Mouse (Mus musculus) ES-CJ7 (cell line): ENCODE results near the gene Usp9x.
A peak's percentile ranks its signal among the peaks of the same experiment; 100 is the strongest.

Source experiments
- DNase-seq: peaks from one replicate; pipeline ENCODE4 v3.0.0; 2011; ENCODE audit warnings: low read depth, low spot score

Gene Usp9x

GRCm38 (mm10) chrX:13071241-13071775 is at the start of gene Usp9x:
Gene Usp9x, plus strand, starts transcription at chrX:13071498.
- DNase-seq, result no peak

- peak; percentile 50 for DNase-seq
Measured at GRCm38 (mm10) chrX:13022547-13023310, 48.6 kb upstream of the Usp9x start.

DNA sequence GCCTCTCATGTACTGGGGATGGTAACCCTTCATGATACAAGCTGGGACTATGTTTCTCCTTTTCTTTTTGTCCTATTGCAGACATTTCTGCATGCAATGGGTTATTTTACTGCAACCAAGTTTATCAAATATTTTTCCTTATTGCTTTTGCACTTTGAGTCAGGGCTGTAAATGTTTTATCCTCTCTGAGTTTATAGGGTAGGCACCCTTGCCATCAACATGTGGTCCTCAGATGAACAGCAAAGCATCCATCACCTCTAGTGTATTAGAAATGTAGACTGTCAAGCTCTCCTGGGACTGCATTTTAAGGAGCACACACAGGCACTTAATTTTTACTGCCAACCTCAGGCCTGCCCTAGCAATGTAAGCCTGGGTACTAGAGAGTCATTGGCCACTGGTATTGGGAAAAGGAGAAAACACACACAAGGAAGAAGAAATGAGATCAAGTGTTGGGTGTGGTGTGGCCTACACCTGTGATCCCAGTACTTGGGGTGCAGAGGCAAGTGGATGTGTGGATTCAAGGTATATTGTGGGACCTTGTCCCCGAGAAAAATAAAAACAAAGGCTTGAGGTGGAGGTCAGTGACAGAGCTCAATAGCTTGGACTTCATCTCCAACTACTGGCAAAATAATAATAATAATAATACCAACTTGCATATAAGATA is 46.6 kb upstream of the Usp9x start:
- DNase-seq, result no peak

- DNase-seq, result no peak
Measured at GRCm38 (mm10) chrX:13025286-13025685, 46.0 kb upstream of the Usp9x start.

DNA sequence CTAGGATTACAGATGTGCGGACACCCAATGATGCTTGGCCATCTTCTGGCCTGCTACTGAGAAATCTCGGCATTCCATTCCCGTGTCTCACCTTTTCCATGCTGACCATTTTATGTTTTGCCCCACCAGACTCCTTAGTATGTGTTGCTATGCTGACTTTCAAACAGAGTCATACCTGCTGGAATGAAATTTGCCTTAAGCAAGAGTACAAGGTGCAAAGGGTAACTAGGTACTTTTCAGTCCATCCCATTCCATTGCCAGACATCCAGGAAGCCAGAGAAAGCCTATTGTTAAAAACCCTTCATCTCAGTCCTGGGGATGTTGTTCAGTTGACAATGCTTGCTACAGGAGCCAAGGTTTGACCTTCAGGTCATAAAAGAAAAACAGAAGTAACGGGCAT is 43.1 kb upstream of the Usp9x start:
- DNase-seq, result no peak

GRCm38 (mm10) chrX:13029996-13030395 is 41.3 kb upstream of the Usp9x start:
- no peak for DNase-seq

DNA sequence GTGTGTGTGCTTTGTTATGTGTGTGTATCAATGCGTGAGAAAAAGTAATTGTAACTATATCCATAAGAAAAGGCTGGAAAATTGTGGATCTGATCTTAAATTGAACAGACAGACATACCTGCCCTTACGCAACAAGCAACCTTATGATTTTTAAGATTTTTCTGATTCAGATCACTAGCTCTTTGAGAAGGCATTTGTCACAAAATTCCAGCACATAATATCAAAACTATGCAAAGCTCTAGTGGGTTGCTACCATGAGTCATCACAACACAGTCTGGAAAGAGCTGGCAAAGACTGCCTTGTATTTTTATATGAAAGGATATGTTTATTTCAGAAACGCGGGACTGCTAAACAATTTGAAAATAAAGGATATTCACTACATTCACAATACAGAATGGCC is 34.2 kb upstream of the Usp9x start:
- DNase-seq, result no peak

GRCm38 (mm10) chrX:13039211-13039610 is 32.1 kb upstream of the Usp9x start:
- DNase-seq, result peak; percentile 54

GRCm38 (mm10) chrX:13040391-13040790 is 30.9 kb upstream of the Usp9x start:
- DNase-seq, result no peak

GRCm38 (mm10) chrX:13041630-13042129 is 29.6 kb upstream of the Usp9x start:
- peak; percentile 96 for DNase-seq

DNA sequence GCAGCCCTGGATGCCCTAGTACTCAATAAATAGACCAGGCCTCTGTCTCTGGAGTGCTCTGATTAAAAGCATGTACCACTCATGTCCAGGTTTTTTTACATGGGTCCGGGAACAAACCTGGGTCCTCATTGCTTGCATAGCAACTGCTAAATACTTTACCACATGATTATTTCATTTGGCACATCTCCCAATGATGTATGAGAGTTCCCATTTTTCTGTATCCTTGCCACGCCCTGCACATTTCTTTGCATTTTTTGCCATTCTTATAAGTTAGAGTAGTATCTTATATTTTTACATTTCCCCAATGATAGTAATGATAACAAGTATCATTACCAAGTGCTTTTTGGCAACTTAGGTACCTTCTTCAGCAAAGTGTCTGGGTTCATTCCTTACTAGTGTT is 27.5 kb upstream of the Usp9x start:
- no peak for DNase-seq

GRCm38 (mm10) chrX:13044666-13045065 is 26.6 kb upstream of the Usp9x start:
- DNase-seq, result no peak

DNA sequence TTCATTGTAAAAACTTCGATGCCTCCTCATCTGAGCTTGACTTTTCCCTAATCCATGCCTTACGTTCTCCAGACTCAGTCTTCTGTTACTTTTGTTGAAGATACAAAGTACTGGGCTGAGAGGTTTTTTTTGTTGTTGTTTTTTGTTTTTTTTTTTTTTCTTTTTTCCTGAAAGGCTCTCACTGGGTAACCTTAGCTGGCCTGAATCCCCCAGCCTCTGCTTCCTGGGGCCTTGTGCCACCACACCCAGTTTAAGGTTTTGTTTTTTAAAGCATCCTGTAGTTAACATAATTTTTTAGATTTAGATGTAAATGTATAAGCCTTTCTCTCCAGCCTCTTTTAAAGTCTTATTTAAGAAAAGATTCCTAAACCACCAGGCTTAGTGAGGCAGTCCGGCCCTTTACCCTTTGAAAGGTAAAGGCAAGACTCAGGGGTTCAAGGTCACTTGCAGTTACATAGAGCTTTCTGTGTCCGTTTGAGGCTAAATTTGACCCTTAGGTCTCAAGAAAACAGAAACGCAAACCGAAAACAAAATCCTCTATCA is 24.3 kb upstream of the Usp9x start:
- DNase-seq, result peak; percentile 92

DNA sequence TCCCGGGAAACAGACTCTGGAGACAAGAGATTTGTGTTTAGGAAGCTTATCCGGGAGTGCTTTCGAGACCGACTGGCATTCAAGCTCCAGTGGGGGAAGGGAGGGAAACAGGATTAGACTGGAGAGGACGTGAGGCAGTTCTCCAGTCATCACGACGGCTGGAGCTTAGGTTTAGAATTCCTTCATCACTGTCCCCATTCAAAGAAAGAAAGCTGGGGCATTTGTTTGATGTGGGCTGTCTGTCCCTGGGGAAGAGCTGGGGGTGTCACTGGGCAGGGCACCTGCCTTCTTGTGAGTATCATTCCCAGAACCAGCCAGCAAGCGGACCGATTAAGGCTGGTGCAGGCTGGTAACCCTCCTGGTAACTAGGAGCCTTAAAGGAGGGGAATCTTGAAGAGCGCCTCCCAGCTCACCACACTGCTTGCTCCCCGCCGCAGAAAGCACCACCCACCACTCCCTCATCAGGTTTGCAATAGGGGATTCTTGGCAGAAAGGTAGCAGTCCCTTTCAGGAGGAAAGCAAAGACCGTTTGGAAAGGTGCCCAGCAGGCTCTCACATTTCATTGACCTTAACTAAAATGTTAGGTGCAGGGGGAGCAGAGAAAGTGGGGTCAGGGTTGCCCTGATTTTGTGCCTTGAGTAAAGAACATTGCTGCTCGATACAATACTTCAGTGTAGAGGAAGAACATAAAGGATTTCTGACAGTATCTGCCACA is 23.5 kb upstream of the Usp9x start:
- DNase-seq, result peak; percentile 93

DNA sequence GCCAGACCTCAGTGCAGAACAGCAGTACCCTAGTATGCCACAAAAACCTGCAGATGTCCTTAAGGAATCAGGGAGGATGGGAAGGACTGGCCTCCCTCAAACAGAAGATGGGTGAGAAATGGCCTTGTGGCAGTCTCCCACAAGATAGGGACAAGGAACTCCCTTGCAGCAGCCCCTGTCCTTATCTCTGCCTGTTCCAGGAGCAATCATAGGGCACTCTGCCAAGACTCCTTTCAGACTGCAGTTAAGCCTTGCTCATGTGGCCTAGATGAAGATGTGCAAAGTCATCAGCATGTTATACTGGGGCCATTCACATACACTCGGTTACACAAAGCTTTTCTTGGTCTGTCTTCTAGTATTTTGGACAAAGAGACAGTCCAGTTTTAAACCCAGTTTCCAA is 16.7 kb upstream of the Usp9x start:
- no peak for DNase-seq

DNA sequence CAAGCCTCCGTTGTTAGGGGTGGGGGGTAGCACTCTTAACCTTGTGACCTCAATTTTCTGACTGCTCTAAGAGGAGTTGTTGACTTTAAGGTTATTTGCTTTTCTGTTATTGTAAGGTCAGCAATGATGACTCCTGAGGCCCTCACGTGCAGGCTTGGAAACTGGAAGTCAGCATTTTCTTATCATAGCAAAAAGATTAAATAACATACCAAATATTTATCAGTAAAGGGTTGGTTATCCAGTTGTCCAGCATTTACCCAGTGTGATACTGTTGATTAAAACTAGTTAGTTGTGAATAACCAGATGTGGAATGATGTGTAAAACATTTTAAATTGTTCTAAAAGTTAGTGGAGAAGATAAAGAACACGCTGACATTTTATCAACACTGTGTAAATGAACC is 9.3 kb upstream of the Usp9x start:
- no peak for DNase-seq

DNA sequence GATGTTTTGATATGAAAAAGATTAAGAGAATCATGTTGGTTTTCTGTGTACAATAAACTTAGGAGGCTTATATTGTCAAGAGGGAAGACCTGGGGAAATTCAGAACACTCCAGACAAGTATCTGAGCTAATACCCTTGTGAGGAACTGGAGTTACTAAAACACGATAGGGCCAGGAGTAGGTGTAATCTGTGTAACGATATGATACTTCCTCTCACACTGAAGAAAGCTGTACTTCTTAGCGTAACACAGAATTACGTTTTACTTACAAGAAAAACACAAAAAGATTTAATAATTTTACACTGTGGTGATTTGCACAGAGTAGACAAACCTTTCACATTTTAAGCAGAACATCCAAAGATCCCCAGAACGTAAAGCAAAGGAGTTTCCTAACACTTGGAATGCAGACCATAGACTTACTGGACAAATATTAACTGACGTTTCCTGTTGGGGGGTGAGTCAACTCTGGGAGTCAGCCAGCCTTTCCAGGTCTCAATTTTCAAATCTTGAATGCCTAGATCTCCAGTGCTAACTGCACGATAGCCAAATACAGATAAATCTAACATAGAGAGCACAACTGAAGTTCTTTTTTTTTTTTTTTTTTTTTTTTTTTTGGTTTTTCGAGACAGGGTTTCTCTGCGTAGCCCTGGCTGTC is 6.9 kb upstream of the Usp9x start:
- DNase-seq, result no peak

- DNase-seq, result no peak
Measured at GRCm38 (mm10) chrX:13070206-13070572, 1.1 kb upstream of the Usp9x start.

DNA sequence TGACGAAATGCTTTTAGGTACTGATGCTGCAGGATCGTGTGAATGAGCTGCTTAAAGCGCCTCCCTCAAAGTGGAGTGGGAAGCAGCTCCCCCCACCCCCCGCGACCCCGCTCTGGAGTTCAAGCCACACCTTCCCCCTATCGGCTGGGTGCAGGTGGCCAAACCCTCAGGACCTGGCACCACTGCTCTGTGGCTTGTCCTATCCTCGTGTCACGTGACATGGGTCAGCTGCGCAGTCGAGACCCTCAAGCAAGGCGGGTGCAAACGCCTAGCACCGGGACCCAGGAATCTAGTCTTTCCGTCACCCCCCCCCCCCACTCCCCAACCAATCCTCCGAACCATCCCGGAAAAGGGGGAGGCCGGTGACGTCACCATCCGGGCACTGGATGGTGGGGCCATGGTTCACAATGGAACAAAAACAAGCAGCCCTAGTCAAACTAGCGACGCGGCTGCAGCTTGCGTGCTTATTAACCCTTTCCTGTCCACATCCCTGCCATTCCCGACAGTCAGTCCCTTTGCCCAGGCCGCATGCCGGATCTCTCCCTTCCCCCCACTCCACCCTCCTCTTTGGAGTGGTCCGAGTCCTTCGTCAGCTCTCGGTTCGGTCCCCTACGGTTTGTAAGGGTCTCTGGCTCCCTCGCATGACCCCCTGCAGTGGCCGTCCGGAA is 591 bp upstream of the Usp9x start:
- DNase-seq, result peak; percentile 95

DNA sequence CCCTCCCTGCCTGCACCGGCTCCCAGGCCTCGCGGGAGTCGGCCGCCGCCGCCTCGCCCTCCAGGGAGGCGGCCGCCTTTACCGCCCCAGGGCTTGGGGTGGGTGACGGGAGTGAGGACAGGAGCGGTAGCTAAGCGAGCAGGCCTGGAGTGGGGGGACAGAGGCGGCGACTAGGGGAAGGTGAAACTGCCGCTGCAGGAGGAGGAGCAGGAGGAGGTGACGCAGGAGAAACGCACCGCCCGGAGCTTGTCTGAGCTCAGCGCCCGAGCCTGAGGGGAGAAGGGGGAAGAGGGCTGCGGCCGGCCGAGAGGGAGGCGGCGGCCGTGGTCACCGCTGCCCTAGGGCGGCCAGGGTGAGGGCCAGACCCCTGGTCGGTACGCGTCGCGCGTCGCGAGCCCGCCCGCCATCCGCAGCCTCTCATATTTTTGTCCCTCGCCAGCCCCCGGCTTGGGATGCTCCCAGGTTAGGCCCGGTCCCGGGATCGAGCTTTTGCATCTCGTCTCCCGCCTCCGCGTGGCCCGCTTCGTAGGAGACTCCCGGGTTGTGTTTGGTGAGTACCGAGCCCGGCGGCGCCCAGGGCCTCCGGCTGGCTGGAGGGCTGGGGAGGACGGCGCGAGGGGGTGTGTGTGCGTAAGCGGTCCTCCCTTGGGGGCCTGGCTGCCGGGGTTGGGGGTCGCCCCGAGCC is 620 bp downstream of the Usp9x start:
- peak; percentile 33 for DNase-seq
